In genomic region chr4:72511220-72511619, GRCm38 (mm10) we compare ENCODE assay signal across 28 mouse cellular contexts.
DNase-seq lines count a peak whose midpoint lies in the region; ATAC-seq and TF ChIP-seq lines count a peak whose summit lies in the region.
"Had no signal": no experiment of that assay in that cellular context is flagged by ENCODE, and none has a peak within 500 bp of the region (broad histone marks: within the 10 kb centered on the region; RNA-seq: fewer than 3 reads in every experiment).

No protein-coding gene starts in this region.

- H3K79me2 ChIP-seq in heart, adult 2 months (replicated peaks; ENCODE audit: control insufficient read depth, insufficient read depth, low read length): no peaks in the 10 kb centered on the region

- DNase-seq in cerebellum, postnatal 10 days: peak; percentile 24 to 43
- DNase-seq in cerebellum, adult 8-10 months: no peak
- DNase-seq in heart, adult 2 months: no peak
- no peak for DNase-seq in heart, adult 11 months
- DNase-seq in left cerebral cortex, postnatal 4 days: peak; percentile 38
- no peak for DNase-seq in left cerebral cortex, postnatal 25 days (ENCODE audit: low spot score in 2 of 2)
- no peak for DNase-seq in lung, postnatal 25 days (ENCODE audit: low spot score)
- DNase-seq: adrenal gland, adult 2 months; cerebellum, adult 9-10 months; embryo, embryonic 11 days; gastrocnemius, postnatal 25 days; heart, adult 18-20 months; heart, postnatal 4 days; kidney, adult 2 months; lung, postnatal 4 days; retina, postnatal 1 day; right cerebral cortex, postnatal 14 days had no signal

- TF ChIP-seq CTCF in heart, adult 2 months (IDR thresholded peaks at IDR 0.05): 0 out of 2 replicates have a peak, but pooled peaks have one; percentile 12

- intact Hi-C loops in heart, adult 2 months (cut with DNase I): no loop called here
- intact Hi-C loops in left cerebral cortex, postnatal 4 days (cut with DNase I): no loop called here
- intact Hi-C loops in left cerebral cortex, postnatal 25 days (cut with DNase I): no loop called here

- TF ChIP-seq EP300 in heart, adult 2 months (IDR thresholded peaks at IDR 0.05; ENCODE audit: insufficient read depth, low read depth, low read length): no peak

- H3K27me3 ChIP-seq in heart, adult 2 months (ENCODE audit: control insufficient read depth, insufficient read depth, low read length): no peaks in the 10 kb centered on the region
- H3K27me3 ChIP-seq in forebrain, embryonic 16.5 days (replicated peaks; ENCODE audit: control insufficient read depth, insufficient read depth, low read length): no peaks in the 10 kb centered on the region
- H3K27me3 ChIP-seq: CH12.LX; embryonic facial prominence, embryonic 12.5 days; heart, embryonic 12.5 days; hindbrain, embryonic 13.5 days; limb, embryonic 13.5 days; lung, embryonic 15.5 days; neural tube, embryonic 15.5 days had no signal

- TF ChIP-seq POLR2A in heart, adult 2 months (IDR thresholded peaks at IDR 0.05; ENCODE audit: insufficient read depth, low read depth, low read length): no peak

- ATAC-seq in forebrain, embryonic 16.5 days: peak; percentile 50; the same call in 1 of the 2 replicates
- ATAC-seq: activated CD4-positive, CD25-positive, alpha-beta regulatory T cell, adult 4 months; inflammation-experienced regulatory T-cells, adult 6 months had no signal

- H3K9me3 ChIP-seq in forebrain, embryonic 16.5 days (ENCODE audit: control insufficient read depth, low read length): no peaks in the 10 kb centered on the region
- H3K9me3 ChIP-seq: embryonic facial prominence, embryonic 12.5 days; heart, embryonic 12.5 days; hindbrain, embryonic 13.5 days; limb, embryonic 13.5 days; lung, embryonic 15.5 days; neural tube, embryonic 15.5 days had no signal

- H3K4me3 ChIP-seq in heart, adult 2 months: no peak overlapping the region
- H3K4me3 ChIP-seq in forebrain, embryonic 16.5 days (replicated peaks; ENCODE audit: low read length): no peak overlapping the region
- H3K4me3 ChIP-seq: embryonic facial prominence, embryonic 12.5 days; heart, embryonic 12.5 days; hindbrain, embryonic 13.5 days; limb, embryonic 13.5 days; lung, embryonic 15.5 days; neural tube, embryonic 15.5 days had no signal

- WGBS in heart, adult 2 months: 61% methylated on average over 1 of the region's 1 CpGs
- 58% methylated on average over 1 of the region's 1 CpGs for WGBS in forebrain, embryonic 16.5 days

- no peak overlapping the region for H3K9ac ChIP-seq in heart, adult 2 months (ENCODE audit: low read depth, low read length)
- no peak overlapping the region for H3K9ac ChIP-seq in forebrain, embryonic 16.5 days (replicated peaks; ENCODE audit: low read depth, low read length)
- H3K9ac ChIP-seq: embryonic facial prominence, embryonic 12.5 days; heart, embryonic 12.5 days; hindbrain, embryonic 13.5 days; limb, embryonic 13.5 days; lung, embryonic 15.5 days; neural tube, embryonic 15.5 days had no signal

- no peaks in the 10 kb centered on the region for H3K4me1 ChIP-seq in heart, adult 2 months (ENCODE audit: control insufficient read depth, insufficient read depth, low read length)
- H3K4me1 ChIP-seq in forebrain, embryonic 16.5 days (replicated peaks; ENCODE audit: control insufficient read depth, insufficient read depth, low read length): no peaks in the 10 kb centered on the region
- H3K4me1 ChIP-seq: embryonic facial prominence, embryonic 12.5 days; heart, embryonic 12.5 days; hindbrain, embryonic 13.5 days; limb, embryonic 13.5 days; lung, embryonic 15.5 days; neural tube, embryonic 15.5 days had no signal

- no peaks in the 10 kb centered on the region for H3K36me3 ChIP-seq in heart, adult 2 months (ENCODE audit: control insufficient read depth, insufficient read depth, low read length)
- no peaks in the 10 kb centered on the region for H3K36me3 ChIP-seq in forebrain, embryonic 16.5 days (ENCODE audit: control insufficient read depth, insufficient read depth)
- H3K36me3 ChIP-seq: embryonic facial prominence, embryonic 12.5 days; heart, embryonic 12.5 days; hindbrain, embryonic 13.5 days; limb, embryonic 13.5 days; lung, embryonic 15.5 days; neural tube, embryonic 15.5 days had no signal

- no peak overlapping the region for H3K4me2 ChIP-seq in forebrain, embryonic 16.5 days (ENCODE audit: low read length)
- H3K4me2 ChIP-seq: embryonic facial prominence, embryonic 12.5 days; heart, embryonic 12.5 days; hindbrain, embryonic 13.5 days; limb, embryonic 13.5 days; liver, embryonic 11.5 days; lung, embryonic 15.5 days; neural tube, embryonic 15.5 days had no signal

- H3K27ac ChIP-seq in heart, adult 2 months: no peak overlapping the region
- H3K27ac ChIP-seq in forebrain, embryonic 16.5 days (ENCODE audit: low read length): no peak overlapping the region
- H3K27ac ChIP-seq: embryonic facial prominence, embryonic 12.5 days; hindbrain, embryonic 13.5 days; limb, embryonic 13.5 days; lung, embryonic 15.5 days; neural tube, embryonic 15.5 days had no signal

Comparison
In these comparisons a context has a peak if more than half of its experiments do, and no peak if none do; other contexts are left out.
1. DNase-seq: peak in cerebellum, postnatal 10 days (2 of 2) and left cerebral cortex, postnatal 4 days (single experiment); none in cerebellum, adult 8-10 months (single experiment), heart, adult 2 months (0 of 2), heart, adult 11 months (single experiment), left cerebral cortex, postnatal 25 days (0 of 2) and lung, postnatal 25 days (single experiment).